Mouse (Mus musculus) C2C12 (cell line): ENCODE data around the gene Vrk3.

Experiments
- CEBPB ChIP-seq: IDR thresholded peaks from one replicate; pipeline ENCODE4 v1.6.1; 2011; ENCODE audit warnings: low read depth, mild to moderate bottlenecking, control low read depth, moderate library complexity
- CTCF ChIP-seq: IDR thresholded peaks from one replicate; pipeline ENCODE4 v1.5.1; 2011; ENCODE audit not compliant: control insufficient read depth, insufficient read depth, insufficient read length
- FOSL1 ChIP-seq: IDR thresholded peaks from one replicate; pipeline ENCODE4 v1.8.0; 2011; ENCODE audit warnings: mild to moderate bottlenecking, low read length; ENCODE audit not compliant: poor library complexity, insufficient read depth, severe bottlenecking
- MYOG ChIP-seq: IDR thresholded peaks from one replicate; pipeline ENCODE4 v1.6.1; 2011; ENCODE audit not compliant: control insufficient read depth, insufficient read length; ENCODE audit errors: extremely low read depth
- USF1 ChIP-seq: IDR thresholded peaks from one replicate; pipeline ENCODE4 v1.6.1; 2011; ENCODE audit warnings: low read depth, mild to moderate bottlenecking, control low read depth, moderate library complexity

GRCm38 (mm10) chr7:44809466-44809865 lies 61.3 kb downstream of the Vrk3 start:
- TF ChIP-seq CTCF, result no peak
- no peak for TF ChIP-seq USF1
- TF ChIP-seq CEBPB, result no peak
- no peak for TF ChIP-seq MYOG
- TF ChIP-seq FOSL1, result no peak
